Mouse (Mus musculus): Measurements from ENCODE around the gene Smg5. TPM values are rescaled to one million over a fixed set of nuclear protein-coding genes. Genes with fewer than 3 reads are reported as not detected.
"Not testable (repeated sequence)": the region's sequence is repeated elsewhere in the genome, so short reads cannot be mapped to it uniquely, and the experiment has no call there.

The Smg5 gene
- total RNA-seq, 2 experiments from 2014 or later = 64.5 to 65.7 TPM

GRCm38 (mm10) chr3:88352907-88353306, 16.8 kb downstream of the Smg5 start:
- DNase-seq (ENCODE audit: low spot score in 2 of 2) = no peak

GRCm38 (mm10) chr3:88354396-88355165, 18.5 kb downstream of the Smg5 start:
- no peak for DNase-seq (ENCODE audit: low spot score in 2 of 2)

- DNase-seq (ENCODE audit: low spot score in 2 of 2) = no peak
Measured at GRCm38 (mm10) chr3:88359584-88359983, 23.5 kb downstream of the Smg5 start.

DNA sequence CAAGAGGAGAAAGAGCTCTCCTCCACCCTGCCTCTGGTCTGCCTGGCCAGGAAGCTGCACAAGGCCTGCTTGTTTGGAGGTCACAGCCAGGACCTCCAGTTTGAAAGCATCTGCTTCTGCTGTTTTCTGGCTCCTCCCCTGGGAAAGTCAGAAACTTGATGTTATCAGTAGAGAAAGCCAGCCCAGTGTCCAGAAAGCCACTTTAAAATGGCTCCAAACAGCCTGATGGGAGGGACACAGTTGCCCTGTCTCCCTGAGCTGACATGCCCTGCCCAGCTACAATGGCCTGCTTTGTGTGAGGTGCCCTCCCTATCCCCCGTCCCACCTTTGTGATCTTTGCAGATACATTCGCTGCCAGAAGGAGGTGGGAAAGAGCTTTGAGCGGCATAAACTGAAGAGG, 23.9 kb downstream of the Smg5 start:
- no peak for DNase-seq (ENCODE audit: low spot score in 2 of 2)

- DNase-seq (ENCODE audit: low spot score in 2 of 2) = no peak
Measured at GRCm38 (mm10) chr3:88361096-88361495, 25.0 kb downstream of the Smg5 start.

- DNase-seq (ENCODE audit: low spot score in 2 of 2) = peak in 1 of 2 experiments; percentile 34
Measured at GRCm38 (mm10) chr3:88361612-88362313, 25.7 kb downstream of the Smg5 start.

GRCm38 (mm10) chr3:88363700-88364099, 27.6 kb downstream of the Smg5 start:
- peak in 1 of 2 experiments; percentile 61 for DNase-seq (ENCODE audit: low spot score in 2 of 2)

DNA sequence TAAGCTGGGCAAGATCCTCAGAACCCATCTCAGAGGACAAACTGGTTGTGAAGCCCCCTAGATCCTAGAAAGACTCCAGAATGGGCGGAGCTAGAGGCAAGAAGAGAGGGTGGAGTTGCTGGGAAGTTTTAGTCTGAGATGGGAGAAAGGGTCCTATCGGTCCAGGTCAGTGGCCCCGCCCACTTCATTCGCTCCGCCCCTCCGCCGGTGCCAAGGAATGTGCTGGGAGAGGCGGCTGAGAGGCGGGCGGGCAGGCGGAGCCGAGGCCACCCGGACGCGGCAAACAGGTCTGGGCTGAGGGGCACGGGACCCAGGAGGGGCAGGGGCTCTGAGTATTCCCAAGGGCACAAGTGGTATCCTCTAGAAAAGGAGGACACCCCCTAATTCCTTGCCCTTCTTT, 28.3 kb downstream of the Smg5 start, which contains the start of gene Paqr6:
TSS of gene Paqr6 (plus strand) at position 248 of the 400 bp plus-strand sequence.
- peak in 1 of 2 experiments; percentile 44 for DNase-seq (ENCODE audit: low spot score in 2 of 2)

GRCm38 (mm10) chr3:88365705-88366361, 29.8 kb downstream of the Smg5 start:
- DNase-seq (ENCODE audit: low spot score in 2 of 2) = peak in 1 of 2 experiments; percentile 39

DNA sequence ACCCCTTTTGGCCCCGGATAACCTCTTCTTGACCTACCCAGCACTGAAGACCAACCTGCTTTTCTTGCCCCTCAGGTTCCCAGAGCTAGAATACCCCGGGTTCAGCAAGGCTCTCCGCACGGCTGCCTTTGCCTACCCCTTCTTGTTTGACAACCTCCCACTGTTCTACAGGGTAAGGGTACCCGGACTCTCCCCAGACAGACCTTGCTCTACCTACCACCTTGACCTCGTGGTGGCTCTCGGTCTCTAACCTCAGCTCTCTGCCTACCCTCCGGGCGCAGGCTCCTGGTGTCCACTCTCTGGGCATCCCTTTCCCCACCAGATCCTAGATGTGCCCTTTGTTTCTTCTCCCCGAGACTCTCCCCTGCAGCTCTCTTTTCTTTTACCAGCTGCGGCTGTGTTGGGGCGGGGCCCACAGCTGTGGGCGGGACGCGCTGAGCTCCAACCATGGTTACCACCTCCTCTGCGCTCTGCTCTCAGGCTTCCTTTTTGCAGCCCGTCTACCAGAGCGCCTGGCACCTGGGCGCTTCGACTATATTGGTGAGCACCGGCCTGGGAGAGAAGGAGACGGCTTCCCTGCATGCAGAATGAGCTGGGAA, 30.9 kb downstream of the Smg5 start:
- peak in 1 of 2 experiments; percentile 73 for DNase-seq (ENCODE audit: low spot score in 2 of 2)

GRCm38 (mm10) chr3:88367517-88367916, 31.5 kb downstream of the Smg5 start:
- DNase-seq (ENCODE audit: low spot score in 2 of 2) = not testable (repeated sequence)

- not testable (repeated sequence) for DNase-seq (ENCODE audit: low spot score in 2 of 2)
Measured at GRCm38 (mm10) chr3:88368511-88368910, 32.5 kb downstream of the Smg5 start.

- DNase-seq (ENCODE audit: low spot score in 2 of 2) = not testable (repeated sequence)
Measured at GRCm38 (mm10) chr3:88372643-88373042, 36.6 kb downstream of the Smg5 start, which contains the start of gene Bglap3. Gene Bglap3, minus strand, starts transcription at chr3:88372743.

- not testable (repeated sequence) for DNase-seq (ENCODE audit: low spot score in 2 of 2)
Measured at GRCm38 (mm10) chr3:88375750-88376626, 39.9 kb downstream of the Smg5 start.

GRCm38 (mm10) chr3:88376644-88377043, 40.6 kb downstream of the Smg5 start:
- not testable (repeated sequence) for DNase-seq (ENCODE audit: low spot score in 2 of 2)

GRCm38 (mm10) chr3:88378599-88378998, 42.5 kb downstream of the Smg5 start, which contains the start of gene Bglap2:
Gene Bglap2, minus strand, starts transcription at chr3:88378699.
- DNase-seq (ENCODE audit: low spot score in 2 of 2) = not testable (repeated sequence)

DNA sequence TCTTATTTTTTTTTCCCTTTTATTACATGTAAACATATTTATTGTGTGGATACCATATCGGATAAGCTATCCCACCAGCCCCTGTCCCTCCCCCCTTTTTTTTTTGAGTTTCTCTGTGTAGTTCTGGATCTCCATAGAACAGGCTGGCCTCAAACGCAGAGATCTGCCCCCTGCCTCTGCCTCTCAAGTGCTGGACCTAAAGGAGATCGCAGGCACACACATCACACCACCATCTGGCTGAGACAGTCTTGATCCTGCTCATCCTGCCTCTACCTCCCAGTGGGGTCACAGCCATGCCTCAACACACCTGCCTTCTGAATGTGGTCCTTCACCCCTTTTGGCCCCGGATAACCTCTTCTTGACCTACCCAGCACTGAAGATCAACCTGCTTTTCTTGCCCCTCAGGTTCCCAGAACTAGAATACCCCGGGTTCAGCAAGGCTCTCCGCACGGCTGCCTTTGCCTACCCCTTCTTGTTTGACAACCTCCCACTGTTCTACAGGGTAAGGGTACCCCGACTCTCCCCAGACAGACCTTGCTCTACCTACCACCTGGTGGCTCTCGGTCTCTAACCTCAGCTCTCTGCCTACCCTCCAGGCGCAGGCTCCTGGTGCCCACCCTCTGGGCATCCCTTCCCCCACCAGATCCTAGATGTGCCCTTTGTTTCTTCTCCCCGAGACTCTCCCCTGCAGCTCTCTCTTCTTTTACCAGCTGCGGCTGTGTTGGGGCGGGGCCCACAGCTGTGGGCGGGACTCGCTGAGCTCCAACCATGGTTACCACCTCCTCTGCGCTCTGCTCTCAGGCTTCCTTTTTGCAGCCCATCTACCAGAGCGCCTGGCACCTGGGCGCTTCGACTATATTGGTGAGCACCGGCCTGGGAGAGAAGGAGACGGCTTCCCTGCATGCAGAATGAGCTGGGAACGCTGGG, 45.6 kb downstream of the Smg5 start:
- DNase-seq (ENCODE audit: low spot score in 2 of 2) = not testable (repeated sequence)

DNA sequence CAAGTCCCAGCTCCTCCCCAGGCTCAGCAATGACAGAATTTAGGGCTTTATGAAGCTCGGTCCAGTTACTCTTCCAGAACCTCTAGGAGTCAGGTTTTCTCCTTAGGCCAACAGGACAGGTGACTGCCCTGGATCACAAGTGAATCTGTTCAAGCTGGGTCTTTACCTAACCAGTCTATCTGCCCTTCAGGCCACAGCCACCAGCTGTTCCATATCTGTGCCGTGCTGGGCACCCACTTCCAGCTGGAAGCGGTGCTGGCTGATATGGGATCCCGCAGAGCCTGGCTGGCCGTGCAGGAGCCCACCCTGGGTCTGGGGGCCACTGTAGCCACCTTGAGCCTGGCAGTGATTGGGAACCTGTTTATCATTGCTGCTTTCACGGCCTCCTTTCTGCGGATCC, 46.3 kb downstream of the Smg5 start:
- not testable (repeated sequence) for DNase-seq (ENCODE audit: low spot score in 2 of 2)

GRCm38 (mm10) chr3:88384364-88384763, 48.3 kb downstream of the Smg5 start, which contains the start of gene Bglap:
Gene Bglap, minus strand, starts transcription at chr3:88384464.
- no peak for DNase-seq (ENCODE audit: low spot score in 2 of 2)
